Mouse (Mus musculus) kidney, adult 2 months (tissue): Measurements from ENCODE around the gene Elmod1.

Experiments
- CTCF ChIP-seq: fragments of 200-500 bp; conservative IDR thresholded peaks from 2 replicates; pipeline ENCODE4 v1.5.1; 2011; ENCODE audit warnings: low read depth, mild to moderate bottlenecking, control low read depth, low read length, moderate library complexity, mixed read lengths; ENCODE audit not compliant: insufficient read depth, insufficient read length
- POLR2A ChIP-seq: fragments of 200-500 bp; IDR thresholded peaks from one replicate; pipeline ENCODE4 v1.6.1; 2011; ENCODE audit warnings: low read depth, low read length, control low read depth

GRCm38 (mm10) chr9:53877423-53877822 lies 97.7 kb downstream of the Elmod1 start:
- TF ChIP-seq CTCF: no peak
- TF ChIP-seq POLR2A: no peak
